Mouse (Mus musculus): ENCODE measurements around the gene Echdc3. TPM values are rescaled to one million over a fixed set of nuclear protein-coding genes. Genes with fewer than 3 reads are reported as not detected.

Echdc3 gene
- 1.8 and 2.9 TPM in 2 replicates for polyA plus RNA-seq (2021; fragmentation: Nextera tagmentation)
- long read RNA-seq, experiment 1, partial matches to known transcripts = 0 of 3 reads
- long read RNA-seq, experiment 1, other reads (novel, unspliced or antisense) = 0 of 3 reads
- long read RNA-seq, experiment 2, partial matches to known transcripts = 0 of 3 reads
- long read RNA-seq, experiment 2, other reads (novel, unspliced or antisense) = 0 of 3 reads

DNA sequence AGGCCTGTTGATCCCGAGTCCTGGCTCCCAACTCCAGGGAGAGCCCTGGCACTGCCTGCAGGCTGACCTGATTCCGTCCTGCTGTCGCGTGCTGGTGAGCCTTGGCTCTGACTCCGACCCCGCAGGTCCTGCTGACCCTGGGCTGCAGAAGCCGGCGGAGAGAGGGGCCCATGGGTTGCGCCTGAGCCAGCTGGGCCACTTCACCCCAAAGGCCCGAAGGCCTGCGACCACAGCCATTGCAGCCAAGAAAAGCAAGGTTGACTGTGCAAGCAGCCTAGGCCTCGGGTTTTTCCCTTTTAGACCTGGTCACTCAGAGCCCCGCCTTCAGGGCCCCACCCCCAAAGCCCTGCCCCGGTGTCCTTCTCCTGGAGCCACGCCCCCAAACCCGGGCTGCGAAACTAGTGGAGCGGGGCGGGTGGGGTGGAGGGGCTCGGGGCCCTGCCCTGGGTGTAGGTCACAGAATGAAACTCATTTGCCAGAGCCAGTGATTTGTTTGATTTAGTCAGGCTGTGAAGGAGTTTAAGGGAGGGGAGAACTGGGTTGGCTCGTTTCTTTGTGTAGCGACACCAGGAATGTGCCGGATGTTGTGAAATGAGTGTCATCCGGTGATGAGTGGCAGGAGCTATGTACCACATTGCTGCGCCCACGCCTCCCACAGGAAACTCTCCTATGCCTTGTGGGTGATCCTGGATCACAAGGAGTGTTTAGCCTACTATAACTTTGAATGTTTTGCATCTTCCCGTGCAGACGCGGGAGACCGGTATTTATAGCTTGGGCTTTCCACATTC is at the start of gene Echdc3:
Echdc3 (minus strand) TSS at position 310 of the 788 bp plus-strand sequence.

Other genes starting within 250 kb of the Echdc3 start
- gene Proser2, start 82.8 kb downstream of the Echdc3 start, polyA plus RNA-seq (2021; fragmentation: Nextera tagmentation) = 2.6 and 2.8 TPM in 2 replicates
- 3.7 TPM in 2 replicates for gene Usp6nl, start 109.6 kb upstream of the Echdc3 start, polyA plus RNA-seq (2021; fragmentation: Nextera tagmentation)

All from layer of hippocampus, adult 6 months (tissue).